Mouse (Mus musculus) midbrain, postnatal 0 days (tissue): ENCODE results near the gene Usf2. TPM values are rescaled to one million over a fixed set of nuclear protein-coding genes. Genes with fewer than 3 reads are reported as not detected.
"Not testable (repeated sequence)": the region's sequence is repeated elsewhere in the genome, so short reads cannot be mapped to it uniquely, and the experiment has no call there.

Source experiments
- ATAC-seq: fragments of 200-750 bp; cut with Nextera tagmentation; 2 replicates; pipeline ENCODE4 v1.8.0; 2017; ENCODE audit warnings: moderate number of reproducible peaks, mild to moderate bottlenecking, moderate TSS enrichment, moderate library complexity; ENCODE audit not compliant: low FRiP score
- DNase-seq: peaks from one replicate; pipeline ENCODE4 v3.0.0-alpha.2; 2015; ENCODE audit warnings: low spot score
- H3K27ac ChIP-seq: fragments of 300-500 bp; sonication (generic); 2 replicates; pipeline ENCODE4 v1.5.1; 2014; ENCODE audit warnings: low read depth, mild to moderate bottlenecking, low read length, mixed read lengths
- H3K27me3 ChIP-seq: fragments of 300-500 bp; sonication (generic); 2 replicates; pipeline ENCODE4 v1.6.1; 2014; ENCODE audit warnings: low read length, control low read depth, mixed read lengths; ENCODE audit not compliant: insufficient read depth
- H3K36me3 ChIP-seq: fragments of 300-500 bp; sonication (generic); 2 replicates; pipeline ENCODE4 v1.6.1; 2014; ENCODE audit warnings: low read length, control low read depth, mixed read lengths; ENCODE audit not compliant: insufficient read depth
- H3K4me1 ChIP-seq: fragments of 300-500 bp; sonication (generic); 2 replicates; pipeline ENCODE4 v1.6.1; 2014; ENCODE audit warnings: mild to moderate bottlenecking, control low read depth, antibody characterized with exemption, low read length, mixed read lengths; ENCODE audit not compliant: insufficient read depth
- H3K4me2 ChIP-seq: fragments of 300-500 bp; sonication (generic); 2 replicates; pipeline ENCODE4 v1.6.1; 2014; ENCODE audit warnings: low read depth, mild to moderate bottlenecking, low read length, mixed read lengths; ENCODE audit not compliant: poor library complexity, severe bottlenecking
- H3K4me3 ChIP-seq: fragments of 300-500 bp; sonication (generic); 2 replicates; pipeline ENCODE4 v1.5.1; 2014; ENCODE audit warnings: low read depth, mild to moderate bottlenecking, low read length, moderate library complexity
- H3K9ac ChIP-seq: fragments of 300-500 bp; sonication (generic); replicated peaks from 2 replicates; pipeline ENCODE4 v1.6.1; 2014; ENCODE audit warnings: mild to moderate bottlenecking, low read length, moderate library complexity, mixed read lengths; ENCODE audit not compliant: poor library complexity, severe bottlenecking
- H3K9me3 ChIP-seq: fragments of 300-500 bp; sonication (generic); 2 replicates; pipeline ENCODE4 v1.6.1; 2016; ENCODE audit warnings: low read length, control low read depth
- CTCF ChIP-seq: IDR thresholded peaks from 2 replicates; pipeline ENCODE4 v1.5.1; 2016; ENCODE audit warnings: antibody characterized with exemption, mild to moderate bottlenecking
- WGBS: fragments of 180-500 bp; shearing (Covaris S2); extraction: QIAGEN DNeasy Blood & Tissue Kit; methylation state at CpG from one replicate; pipeline ENCODE4 v1.1.7; 2014; 5-methylcytosine and 5-hydroxymethylcytosine counted together
- polyA plus RNA-seq: library from polyadenylated mRNA; unstranded; fragments of >200 nt; fragmentation: Nextera tagmentation; extraction: Ambion mirVana; gene quantifications from 2 replicates; pipeline ENCODE4 v1.2.1, GENCODE M21; 2015
- total RNA-seq: library from RNA; depleted of rRNA; stranded (reverse); fragments of >200 nt; gene quantifications from 2 replicates; pipeline ENCODE4 v1.2.3, GENCODE M21; 2014

Gene Usf2
- total and polyA plus RNA-seq, 2 experiments from 2014 or later, result 27.0 to 102 TPM

GRCm38 (mm10) chr7:30935422-30936099, 21.0 kb downstream of the Usf2 start:
- not testable (repeated sequence) for H3K4me2 ChIP-seq, H3K9me3 ChIP-seq, ATAC-seq, DNase-seq, H3K36me3 ChIP-seq, H3K4me3 ChIP-seq, H3K27ac ChIP-seq, H3K9ac ChIP-seq, H3K4me1 ChIP-seq, H3K27me3 ChIP-seq
- 74% methylated on average over 6 of the region's 6 CpGs for WGBS

- H3K4me2 ChIP-seq, H3K27ac ChIP-seq, H3K9ac ChIP-seq, H3K9me3 ChIP-seq, DNase-seq, ATAC-seq, H3K36me3 ChIP-seq, H3K27me3 ChIP-seq, H3K4me1 ChIP-seq, H3K4me3 ChIP-seq: not testable (repeated sequence)
- WGBS, result 77% methylated on average over 2 of the region's 2 CpGs
These were observed 32.0 kb downstream of the Usf2 start, which contains the start of gene Hamp2 for GRCm38 (mm10) chr7:30924581-30924980. Hamp2 (minus strand) TSS chr7:30924681.

- Histone ChIP-seq H3K27me3 (no peaks in the 10 kb centered on the region), H3K9me3 (no peaks in the 10 kb centered on the region), H3K27ac (no peak overlapping the region), H3K4me3 (no peak overlapping the region), H3K4me2 (no peak overlapping the region), H3K9ac (no peak overlapping the region), H3K36me3 (no peaks in the 10 kb centered on the region), H3K4me1 (no peaks in the 10 kb centered on the region)
- ATAC-seq (no peak), DNase-seq (no peak)
- 59% methylated on average over 3 of the region's 3 CpGs for WGBS
- no peak for TF ChIP-seq CTCF
These were observed 32.5 kb downstream of the Usf2 start for GRCm38 (mm10) chr7:30924071-30924470.

GRCm38 (mm10) chr7:30922490-30922889, 34.1 kb downstream of the Usf2 start:
- not testable (repeated sequence) for ATAC-seq, DNase-seq, H3K9ac ChIP-seq, H3K27ac ChIP-seq, H3K36me3 ChIP-seq, H3K27me3 ChIP-seq, H3K9me3 ChIP-seq, H3K4me2 ChIP-seq, H3K4me1 ChIP-seq, H3K4me3 ChIP-seq
- 58% methylated on average over 3 of the region's 3 CpGs for WGBS

- Histone ChIP-seq H3K27me3 (no peaks in the 10 kb centered on the region), H3K4me1 (no peaks in the 10 kb centered on the region), H3K4me3 (no peak overlapping the region), H3K27ac (no peak overlapping the region), H3K4me2 (no peak overlapping the region), H3K36me3 (no peaks in the 10 kb centered on the region), H3K9ac (no peak overlapping the region), H3K9me3 (no peaks in the 10 kb centered on the region)
- DNase-seq (no peak), ATAC-seq (no peak)
- no peak for TF ChIP-seq CTCF
- 56% methylated on average over 3 of the region's 3 CpGs for WGBS
These were observed 36.4 kb downstream of the Usf2 start for GRCm38 (mm10) chr7:30920217-30920616.

GRCm38 (mm10) chr7:30917219-30917618, 39.4 kb downstream of the Usf2 start:
- Histone ChIP-seq H3K27me3 (no peaks in the 10 kb centered on the region), H3K9me3 (no peaks in the 10 kb centered on the region), H3K36me3 (no peaks in the 10 kb centered on the region), H3K4me1 (no peaks in the 10 kb centered on the region), H3K27ac (no peak overlapping the region), H3K9ac (no peak overlapping the region), H3K4me3 (no peak overlapping the region), H3K4me2 (no peak overlapping the region)
- WGBS, result 42% methylated on average over 4 of the region's 4 CpGs
- no peak for ATAC-seq
- TF ChIP-seq CTCF, result no peak
- DNase-seq, result no peak
